Mouse (Mus musculus) cortical plate, adult 2 months (tissue): ENCODE measurements around the gene Emc10. TPM values are rescaled to one million over a fixed set of nuclear protein-coding genes. Genes with fewer than 3 reads are reported as not detected.

Experiments used
- H3K27ac ChIP-seq: fragments of 200-500 bp; 2 replicates; pipeline ENCODE4 v1.5.1; 2012; ENCODE audit warnings: low read length, control low read depth, inconsistent platforms; ENCODE audit not compliant: insufficient read depth
- H3K4me1 ChIP-seq: fragments of 200-500 bp; 2 replicates; pipeline ENCODE4 v1.6.1; 2011; ENCODE audit warnings: low read length; ENCODE audit not compliant: control insufficient read depth, insufficient read depth
- H3K4me3 ChIP-seq: fragments of 200-500 bp; 2 replicates; pipeline ENCODE4 v1.5.1; 2011; ENCODE audit warnings: mild to moderate bottlenecking, low read length, control low read depth; ENCODE audit not compliant: insufficient read depth
- CTCF ChIP-seq: fragments of 200-500 bp; IDR thresholded peaks from 2 replicates; pipeline ENCODE4 v1.5.1; 2011; ENCODE audit warnings: mild to moderate bottlenecking, control low read depth, low read length; ENCODE audit not compliant: insufficient read depth; ENCODE audit errors: extremely low read depth
- POLR2A ChIP-seq: fragments of 200-500 bp; IDR thresholded peaks from 2 replicates; pipeline ENCODE4 v1.6.1; 2011; ENCODE audit warnings: mild to moderate bottlenecking, low read length, control low read depth; ENCODE audit not compliant: insufficient read depth; ENCODE audit errors: extremely low read depth
- polyA plus RNA-seq: library from polyadenylated mRNA; depleted of rRNA; stranded (reverse); fragments of >200 nt; gene quantifications from 2 replicates; pipeline ENCODE4 v1.2.3, GENCODE M21; 2012

Emc10 gene
- polyA plus RNA-seq, 1 experiment = 308 TPM

GRCm38 (mm10) chr7:44460067-44460466 lies 36.3 kb downstream of the Emc10 start:
- H3K4me1 ChIP-seq = peaks cover 7% of the 10 kb centered on the region; the same call in 1 of the 2 replicates
- no peak for TF ChIP-seq CTCF
- TF ChIP-seq POLR2A = no peak

GRCm38 (mm10) chr7:44456302-44456701 lies 40.0 kb downstream of the Emc10 start:
- no peak overlapping the region for H3K27ac ChIP-seq
- peaks cover 9% of the 10 kb centered on the region for H3K4me1 ChIP-seq
- H3K4me3 ChIP-seq = no peak overlapping the region
- no peak for TF ChIP-seq CTCF

More at GRCm38 (mm10) chr7:44460067-44460466, 36.3 kb downstream of the Emc10 start:
- H3K4me3 ChIP-seq = no peak overlapping the region
- H3K27ac ChIP-seq = no peak overlapping the region

GRCm38 (mm10) chr7:44453256-44453655 lies 43.1 kb downstream of the Emc10 start:
- H3K4me1 ChIP-seq = peaks cover 11% of the 10 kb centered on the region
- no peak for TF ChIP-seq CTCF
- no peak for TF ChIP-seq POLR2A
- no peak overlapping the region for H3K27ac ChIP-seq
- no peak overlapping the region for H3K4me3 ChIP-seq

GRCm38 (mm10) chr7:44446070-44446855 lies 50.1 kb downstream of the Emc10 start:
- Histone ChIP-seq H3K27ac (peak overlapping the region; percentile 60; the same call in 1 of the 2 replicates), H3K4me3 (no peak overlapping the region; the same call in 1 of the 2 replicates), H3K4me1 (peaks cover 21% of the 10 kb centered on the region)
- TF ChIP-seq CTCF (no peak), POLR2A (no peak)

GRCm38 (mm10) chr7:44445528-44445923 lies 50.8 kb downstream of the Emc10 start:
- TF ChIP-seq CTCF (no peak), POLR2A (no peak)
- H3K27ac ChIP-seq = peak overlapping the region; percentile 22; the same call in 1 of the 2 replicates

GRCm38 (mm10) chr7:44444886-44445527 lies 51.3 kb downstream of the Emc10 start:
- TF ChIP-seq CTCF (no peak), POLR2A (no peak)
- H3K4me1 ChIP-seq = peaks cover 21% of the 10 kb centered on the region
- H3K4me3 ChIP-seq = peak overlapping the region; percentile 79; the same call in 1 of the 2 replicates
- H3K27ac ChIP-seq = peak overlapping the region; percentile 22; the same call in 1 of the 2 replicates

More at GRCm38 (mm10) chr7:44445528-44445923, 50.8 kb downstream of the Emc10 start:
- peaks cover 21% of the 10 kb centered on the region for H3K4me1 ChIP-seq
- peak overlapping the region; percentile 79; the same call in 1 of the 2 replicates for H3K4me3 ChIP-seq

GRCm38 (mm10) chr7:44443268-44444173 lies 52.8 kb downstream of the Emc10 start:
- no peak for TF ChIP-seq POLR2A
- no peak for TF ChIP-seq CTCF
- peaks cover 19% of the 10 kb centered on the region for H3K4me1 ChIP-seq
- H3K27ac ChIP-seq = peak overlapping the region; percentile 93
- peak overlapping the region; percentile 79 for H3K4me3 ChIP-seq

GRCm38 (mm10) chr7:44442407-44442821 lies 53.9 kb downstream of the Emc10 start:
- H3K27ac ChIP-seq = peak overlapping the region; percentile 86; the same call in 1 of the 2 replicates
- peak overlapping the region; percentile 79 for H3K4me3 ChIP-seq
- TF ChIP-seq CTCF (no peak), POLR2A (peak; percentile 39; the same call in 1 of the 2 replicates)
- peaks cover 26% of the 10 kb centered on the region for H3K4me1 ChIP-seq

- peak overlapping the region; percentile 86 for H3K27ac ChIP-seq
- peak overlapping the region; percentile 79 for H3K4me3 ChIP-seq
- no peak for TF ChIP-seq CTCF
- peak; percentile 92 for TF ChIP-seq POLR2A
- peaks cover 21% of the 10 kb centered on the region for H3K4me1 ChIP-seq
These were observed 54.6 kb downstream of the Emc10 start for GRCm38 (mm10) chr7:44441648-44442109.
